8 mouse cellular contexts compared by ENCODE assay signal in the genomic region with DNA sequence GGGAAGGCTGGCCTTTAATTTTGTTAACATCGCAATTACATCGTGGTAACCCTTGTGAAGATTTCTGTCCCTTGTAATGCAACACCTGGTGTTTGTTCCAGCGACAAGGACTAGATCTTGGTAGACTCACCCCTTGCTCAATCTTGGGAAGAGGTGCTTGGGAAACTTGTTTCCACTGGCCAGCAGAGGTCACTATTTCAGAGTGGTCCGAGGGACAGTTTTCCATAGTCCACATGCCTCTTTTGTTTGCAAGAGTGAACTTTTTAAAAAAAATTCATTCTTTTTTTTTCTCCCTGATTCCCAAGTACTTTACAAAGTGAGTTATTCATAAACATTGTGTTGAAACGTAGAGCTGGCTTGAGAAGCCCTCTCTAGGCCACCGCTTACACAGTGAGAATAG. TPM values are rescaled to one million over a fixed set of nuclear protein-coding genes. Genes with fewer than 3 reads are reported as not detected.
DNase-seq lines count a peak whose midpoint lies in the region; ATAC-seq and TF ChIP-seq lines count a peak whose summit lies in the region.

No protein-coding gene starts in this region.

- H3K4me3 ChIP-seq in heart, embryonic 14.5 days (ENCODE audit: control insufficient read depth in 1 of 2, insufficient read depth in 1 of 2, low read depth in 1 of 2, low read length in 2 of 2) = no peak overlapping the region
- no peak overlapping the region for H3K4me3 ChIP-seq in liver, embryonic 11.5 days (ENCODE audit: low read depth, low read length)
- H3K4me3 ChIP-seq in stomach, postnatal 0 days (ENCODE audit: low read depth, low read length) = no peak overlapping the region

- peaks cover 11% of the 10 kb centered on the region; the same call in 1 of the 2 replicates for H3K36me3 ChIP-seq in heart, embryonic 14.5 days (ENCODE audit: control insufficient read depth, insufficient read depth, low read length)
- H3K36me3 ChIP-seq in liver, embryonic 11.5 days (ENCODE audit: control insufficient read depth, insufficient read depth, low read length) = peaks cover 9% of the 10 kb centered on the region; the same call in 1 of the 2 replicates
- H3K36me3 ChIP-seq in stomach, postnatal 0 days (ENCODE audit: control insufficient read depth, insufficient read depth, low read length) = no peaks in the 10 kb centered on the region

- WGBS in heart, embryonic 14.5 days = 21% methylated on average over 6 of the region's 6 CpGs
- WGBS in liver, embryonic 11.5 days = 26% methylated on average over 6 of the region's 6 CpGs
- WGBS in stomach, postnatal 0 days = 25% methylated on average over 6 of the region's 6 CpGs

- peaks cover 4 to 8% of the 10 kb centered on the region in 2 experiments for H3K4me1 ChIP-seq in heart, embryonic 14.5 days (ENCODE audit: control insufficient read depth in 2 of 2, insufficient read depth in 2 of 2, low read length in 2 of 2)
- 0 out of 2 replicates have a peak, but pooled peaks cover 5% of the 10 kb centered on the region for H3K4me1 ChIP-seq in liver, embryonic 11.5 days (replicated peaks; ENCODE audit: control insufficient read depth, insufficient read depth, low read length)
- no peaks in the 10 kb centered on the region for H3K4me1 ChIP-seq in stomach, postnatal 0 days (replicated peaks; ENCODE audit: control insufficient read depth, insufficient read depth)

- H3K27me3 ChIP-seq in heart, embryonic 14.5 days (ENCODE audit: control insufficient read depth, insufficient read depth, low read length) = peaks cover 6% of the 10 kb centered on the region; the same call in 1 of the 2 replicates
- H3K27me3 ChIP-seq in liver, embryonic 11.5 days (replicated peaks; ENCODE audit: control insufficient read depth, insufficient read depth, low read length) = no peaks in the 10 kb centered on the region
- no peaks in the 10 kb centered on the region for H3K27me3 ChIP-seq in stomach, postnatal 0 days (ENCODE audit: control insufficient read depth, insufficient read depth, low read length)

- H3K9ac ChIP-seq in heart, embryonic 14.5 days (ENCODE audit: low read length) = no peak overlapping the region
- H3K9ac ChIP-seq in liver, embryonic 11.5 days (ENCODE audit: low read depth, low read length) = no peak overlapping the region
- no peak overlapping the region for H3K9ac ChIP-seq in stomach, postnatal 0 days (ENCODE audit: low read length)

- ATAC-seq in cerebellum, adult (ENCODE audit: insufficient number of reproducible peaks, low FRiP score, low TSS enrichment) = no peak
- no peak for ATAC-seq in heart, embryonic 14.5 days (ENCODE audit: insufficient number of reproducible peaks, insufficient read depth, low FRiP score, low read depth)
- no peak for ATAC-seq in liver, embryonic 11.5 days (replicated peaks; ENCODE audit: low FRiP score)
- ATAC-seq in stomach, postnatal 0 days (ENCODE audit: low FRiP score, low TSS enrichment) = no peak
- ATAC-seq in CD4-positive, CD25-positive, alpha-beta regulatory T cell, adult 4 months = no peak

- DNase-seq in cerebellum, adult 8-10 months = peak; percentile 22
- DNase-seq in testis, postnatal 10 days (ENCODE audit: low spot score) = peak; percentile 55
- no peak for DNase-seq in testis, postnatal 14 days (ENCODE audit: low spot score)
- no peak for DNase-seq in liver, embryonic 11.5 days (ENCODE audit: low spot score)
- DNase-seq in stomach, postnatal 0 days (ENCODE audit: low spot score) = peak; percentile 33

- H3K27ac ChIP-seq in heart, embryonic 14.5 days (replicated peaks in 1 of 2; ENCODE audit: control insufficient read depth in 1 of 2, insufficient read depth in 1 of 2, low read depth in 2 of 2, low read length in 2 of 2) = no peak overlapping the region
- H3K27ac ChIP-seq in liver, embryonic 11.5 days (ENCODE audit: low read depth, low read length) = no peak overlapping the region
- H3K27ac ChIP-seq in stomach, postnatal 0 days (replicated peaks) = no peak overlapping the region

- H3K4me2 ChIP-seq in heart, embryonic 14.5 days (ENCODE audit: low read length) = peak overlapping the region; percentile 62
- H3K4me2 ChIP-seq in liver, embryonic 11.5 days = peak overlapping the region; percentile 68
- no peak overlapping the region for H3K4me2 ChIP-seq in stomach, postnatal 0 days (replicated peaks; ENCODE audit: low read depth)

- TF ChIP-seq CTCF in stomach, postnatal 0 days (IDR thresholded peaks at IDR 0.05; ENCODE audit: low read depth) = peak; percentile 82

- no peak for TF ChIP-seq EP300 in stomach, postnatal 0 days (optimal IDR thresholded peaks at IDR 0.05)

- H3K9me3 ChIP-seq in heart, embryonic 14.5 days (ENCODE audit: control insufficient read depth, low read length) = no peaks in the 10 kb centered on the region
- no peaks in the 10 kb centered on the region for H3K9me3 ChIP-seq in liver, embryonic 11.5 days (ENCODE audit: control insufficient read depth, low read length)
- H3K9me3 ChIP-seq in stomach, postnatal 0 days (ENCODE audit: control insufficient read depth, low read length) = no peaks in the 10 kb centered on the region

RNA-seq across cellular contexts. Expression of a gene that starts 12.2 kb away (rescaled TPM):
- polyA plus RNA-seq in heart, embryonic 14.5 days (2014; fragmentation: Nextera tagmentation; extraction: Ambion mirVana) = 0.31 TPM in 1 of 2 replicates, not detected in the other
- 1.2 and 1.5 TPM in 2 replicates for polyA plus RNA-seq in liver, embryonic 11.5 days (2014; fragmentation: Nextera tagmentation; extraction: Ambion mirVana)
- 0.47 and 0.74 TPM in 2 replicates for polyA plus RNA-seq in stomach, postnatal 0 days (2015; fragmentation: Nextera tagmentation; extraction: Ambion mirVana)
- polyA plus RNA-seq in CD4-positive, CD25-positive, alpha-beta regulatory T cell, adult 4 months (2017; shearing (Covaris generic)) = not detected

RNA-seq across cellular contexts. Expression of a gene that starts 54.6 kb away (rescaled TPM):
- polyA plus RNA-seq in heart, embryonic 14.5 days (2014; fragmentation: Nextera tagmentation; extraction: Ambion mirVana) = 24.2 and 27.8 TPM in 2 replicates
- polyA plus RNA-seq in liver, embryonic 11.5 days (2014; fragmentation: Nextera tagmentation; extraction: Ambion mirVana) = 47.4 and 53.2 TPM in 2 replicates
- polyA plus RNA-seq in stomach, postnatal 0 days (2015; fragmentation: Nextera tagmentation; extraction: Ambion mirVana) = 7.1 and 7.6 TPM in 2 replicates
- 1 to 10 TPM; 3.8 to 5.3 TPM for polyA plus RNA-seq in CD4-positive, CD25-positive, alpha-beta regulatory T cell, adult 4 months (2017; shearing (Covaris generic))

Comparison
In these comparisons a context has a peak if more than half of its experiments do, and no peak if none do; other contexts are left out.
1. DNase-seq: peak in cerebellum, adult 8-10 months (single experiment), testis, postnatal 10 days (single experiment) and stomach, postnatal 0 days (single experiment); none in testis, postnatal 14 days (single experiment) and liver, embryonic 11.5 days (single experiment).